Mouse (Mus musculus) B cell, adult (primary cell): ENCODE results near the gene Pex5. TPM values are rescaled to one million over a fixed set of nuclear protein-coding genes. Genes with fewer than 3 reads are reported as not detected.

Experiments
- total RNA-seq: library from RNA; stranded (reverse); gene quantifications from 4 replicates; pipeline ENCODE4 v1.2.4, GENCODE M21; 2023; ENCODE audit not compliant: inconsistent age

Pex5 gene
- 36.0 to 42.2 TPM (median 39.2 TPM) in 4 replicates for total RNA-seq

DNA sequence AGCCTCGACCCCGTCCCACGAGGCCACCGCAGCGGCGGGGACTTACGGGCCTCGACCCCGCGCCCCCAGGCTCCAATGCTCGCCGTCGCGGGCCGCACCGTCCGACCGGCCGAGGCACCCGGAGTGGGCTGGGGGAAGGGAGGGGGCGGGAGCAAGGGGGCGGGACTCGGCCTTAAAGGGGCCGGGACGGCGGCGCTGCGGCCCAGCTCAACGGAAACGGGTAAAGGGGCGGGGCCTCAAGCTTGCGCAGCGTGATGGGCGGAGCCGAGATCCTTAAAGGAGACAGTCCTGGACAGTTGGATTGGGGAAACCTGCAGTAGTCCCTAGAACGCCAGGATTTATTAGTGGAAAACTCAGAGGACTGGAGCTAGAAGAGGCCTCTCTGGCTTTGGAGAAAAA is at the start of gene Pex5:
Pex5 (minus strand) TSS at position 141 of the 399 bp plus-strand sequence.

Other genes with a start within 250 kb of the Pex5 start
- not detected in 4 replicates for gene Vmn2r27, start 183.2 kb downstream of the Pex5 start, total RNA-seq
- 2.3 to 4.2 TPM (median 3.8 TPM) in 4 replicates for gene Cd163, start 110.4 kb downstream of the Pex5 start, total RNA-seq
- 1.3 to 2.7 TPM (median 1.5 TPM) in 4 replicates for gene Clstn3, start 49.7 kb upstream of the Pex5 start, total RNA-seq
- not detected in 4 replicates for gene C1rl, start 78.0 kb upstream of the Pex5 start, total RNA-seq
- 0.42 to 0.48 TPM (median 0.48 TPM) in 3 of 4 replicates, not detected in the other for gene C1ra, start 97.3 kb upstream of the Pex5 start, total RNA-seq
- 0.27 to 0.77 TPM (median 0.45 TPM) in 3 of 4 replicates, not detected in the other for gene C1s1, start 127.3 kb upstream of the Pex5 start, total RNA-seq
- gene C1rb, start 155.2 kb upstream of the Pex5 start, total RNA-seq, result not detected in 4 replicates
- not detected in 4 replicates for gene C1s2, start 221.0 kb upstream of the Pex5 start, total RNA-seq
- gene Lpcat3, start 248.0 kb upstream of the Pex5 start, total RNA-seq, result 44.7 to 51.8 TPM (median 50.1 TPM) in 4 replicates